Mouse (Mus musculus): ENCODE results near the gene Gm10428.
"Not testable (repeated sequence)": the region's sequence is repeated elsewhere in the genome, so short reads cannot be mapped to it uniquely, and the experiment has no call there.

- TF ChIP-seq CTCF, EP300 (IDR thresholded peaks at IDR 0.05; ENCODE audit: low read depth): not testable (repeated sequence)
These were observed 3.5 kb upstream of the Gm10428 start for GRCm38 (mm10) chr11:62749445-62749844.

All from liver, postnatal 0 days (tissue).